Mouse (Mus musculus): ENCODE measurements at regions not wholly inside any gene's neighbourhood (a gene's known extent, or its start where the extent isn't known, plus 50 kb on each side); places are given as distances from the start of the nearest gene placed in this dataset.

DNA sequence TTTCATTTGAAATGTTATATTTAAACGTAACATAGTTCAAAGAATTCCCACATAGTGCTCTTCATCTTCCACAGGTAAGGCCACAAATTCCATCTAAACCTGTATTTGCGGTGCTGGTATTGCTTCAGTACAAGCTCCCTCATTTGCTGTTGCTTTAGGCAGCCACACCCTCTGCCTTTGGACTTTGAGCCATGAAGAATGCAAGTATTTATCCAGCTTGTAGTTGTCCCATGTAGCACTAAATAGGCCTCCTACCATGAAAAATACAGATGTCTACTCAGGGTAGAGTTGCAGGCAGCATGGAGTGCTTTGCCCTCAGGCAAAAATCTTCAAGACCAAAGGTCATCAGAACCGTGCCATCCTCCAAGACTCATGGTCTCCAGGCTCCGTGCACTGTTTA, 134.0 kb downstream of the Atoh1 start:
- DNase-seq (ENCODE audit: low spot score) (no peak), ATAC-seq (ENCODE audit: insufficient read depth, low read depth) (no peak)
- no peaks in the 10 kb centered on the region for H3K27me3 ChIP-seq (ENCODE audit: control insufficient read depth, insufficient read depth, low read length)
- H3K4me1 ChIP-seq (ENCODE audit: control insufficient read depth, insufficient read depth), result no peaks in the 10 kb centered on the region
- no peaks in the 10 kb centered on the region for H3K9me3 ChIP-seq (replicated peaks; ENCODE audit: control insufficient read depth, low read length)
- no peak for TF ChIP-seq EP300 (IDR thresholded peaks at IDR 0.05; ENCODE audit: low read depth)
- H3K27ac ChIP-seq (ENCODE audit: low read depth), result no peak overlapping the region
- H3K9ac ChIP-seq (replicated peaks; ENCODE audit: low read depth, low read length), result no peak overlapping the region
- WGBS, result 74% methylated on average over 4 of the region's 4 CpGs
- H3K36me3 ChIP-seq (replicated peaks; ENCODE audit: control insufficient read depth, insufficient read depth, low read length), result no peaks in the 10 kb centered on the region
- no peak overlapping the region for H3K4me2 ChIP-seq (ENCODE audit: low read depth, low read length)
- H3K4me3 ChIP-seq (ENCODE audit: low read depth, low read length), result no peak overlapping the region

DNA sequence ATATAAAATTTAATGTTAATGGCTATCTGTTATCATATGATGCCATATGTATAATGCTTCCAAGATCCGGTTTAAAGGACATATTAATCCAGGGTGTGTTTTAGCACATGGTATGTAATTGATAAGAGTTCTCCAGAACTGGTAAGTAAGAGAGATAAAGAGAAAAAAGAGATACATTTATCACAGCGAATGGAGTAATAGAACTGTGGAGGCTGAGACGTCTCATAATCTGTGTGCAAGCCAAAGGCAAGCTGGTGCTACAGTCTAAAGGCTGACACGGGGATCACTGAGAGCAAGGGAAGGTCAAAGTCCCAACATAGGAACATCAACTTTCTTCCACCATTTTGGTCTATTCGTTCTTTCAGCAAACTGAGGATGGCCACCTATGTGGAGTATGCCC, 146.0 kb upstream of the Smarcad1 start:
- TF ChIP-seq EP300 (IDR thresholded peaks at IDR 0.05; ENCODE audit: low read depth) (no peak), CTCF (IDR thresholded peaks at IDR 0.05; ENCODE audit: low read depth) (no peak)
- Histone ChIP-seq H3K9ac (replicated peaks; ENCODE audit: low read depth, low read length) (no peak overlapping the region), H3K4me1 (ENCODE audit: control insufficient read depth, insufficient read depth) (no peaks in the 10 kb centered on the region), H3K27ac (ENCODE audit: low read depth) (no peak overlapping the region), H3K27me3 (ENCODE audit: control insufficient read depth, insufficient read depth, low read length) (no peaks in the 10 kb centered on the region), H3K9me3 (replicated peaks; ENCODE audit: control insufficient read depth, low read length) (no peaks in the 10 kb centered on the region), H3K4me3 (ENCODE audit: low read depth, low read length) (no peak overlapping the region), H3K36me3 (replicated peaks; ENCODE audit: control insufficient read depth, insufficient read depth, low read length) (no peaks in the 10 kb centered on the region), H3K4me2 (ENCODE audit: low read depth, low read length) (no peak overlapping the region)
- WGBS, result 59% methylated on average over 5 of the region's 5 CpGs
- no peak for DNase-seq (ENCODE audit: low spot score)
- no peak for ATAC-seq (ENCODE audit: insufficient read depth, low read depth)
